Mouse (Mus musculus) left cerebral cortex, adult 11 months (tissue): ENCODE measurements at regions not wholly inside any gene's neighbourhood (a gene's known extent, or its start where the extent isn't known, plus 50 kb on each side); places are given as distances from the start of the nearest gene placed in this dataset.
A peak's percentile ranks its signal among the peaks of the same experiment; 100 is the strongest.

Experiments
- DNase-seq: peaks from one replicate; pipeline ENCODE4 v3.0.0; 2022; ENCODE audit warnings: low spot score

- DNase-seq = no peak
Observed at GRCm38 (mm10) chr4:105912296-105912695, 122.6 kb downstream of the Gm12728 start.

- peak; percentile 10 for DNase-seq
Observed at GRCm38 (mm10) chr4:105914996-105915395, 125.3 kb downstream of the Gm12728 start.

GRCm38 (mm10) chr4:105916229-105916628 lies 126.6 kb downstream of the Gm12728 start:
- no peak for DNase-seq

- DNase-seq = no peak
Observed at GRCm38 (mm10) chr4:105924781-105925382, 135.2 kb downstream of the Gm12728 start.

GRCm38 (mm10) chr4:105925506-105925905 lies 135.8 kb downstream of the Gm12728 start:
- no peak for DNase-seq

GRCm38 (mm10) chr4:105929658-105930057 lies 140.0 kb downstream of the Gm12728 start:
- DNase-seq = no peak

GRCm38 (mm10) chr4:105934971-105935370 lies 145.3 kb downstream of the Gm12728 start:
- peak; percentile 7 for DNase-seq

GRCm38 (mm10) chr4:105936755-105937514 lies 147.3 kb downstream of the Gm12728 start:
- DNase-seq = peak; percentile 13

GRCm38 (mm10) chr4:105937587-105937986 lies 147.9 kb downstream of the Gm12728 start:
- no peak for DNase-seq

GRCm38 (mm10) chr4:105938886-105939285 lies 149.2 kb downstream of the Gm12728 start:
- DNase-seq = no peak

- DNase-seq = no peak
Observed at GRCm38 (mm10) chr4:105939636-105940199, 150.0 kb downstream of the Gm12728 start.

- DNase-seq = no peak
Observed at GRCm38 (mm10) chr4:105940891-105941290, 151.2 kb downstream of the Gm12728 start.

- peak; percentile 7 for DNase-seq
Observed at GRCm38 (mm10) chr4:105941785-105942184, 152.1 kb downstream of the Gm12728 start.

- no peak for DNase-seq
Observed at GRCm38 (mm10) chr4:105944962-105945361, 155.3 kb downstream of the Gm12728 start.

GRCm38 (mm10) chr4:105945921-105946320 lies 156.3 kb downstream of the Gm12728 start:
- no peak for DNase-seq

- DNase-seq = no peak
Observed at GRCm38 (mm10) chr4:105948326-105948725, 158.7 kb downstream of the Gm12728 start.

GRCm38 (mm10) chr4:105952406-105952805 lies 162.7 kb downstream of the Gm12728 start:
- DNase-seq = no peak

GRCm38 (mm10) chr4:105956516-105956915 lies 166.8 kb downstream of the Gm12728 start:
- no peak for DNase-seq

- no peak for DNase-seq
Observed at GRCm38 (mm10) chr4:105958331-105958730, 168.7 kb downstream of the Gm12728 start.

GRCm38 (mm10) chr4:105961686-105962360 lies 172.2 kb downstream of the Gm12728 start:
- DNase-seq = no peak

GRCm38 (mm10) chr4:105962542-105962941 lies 172.9 kb downstream of the Gm12728 start:
- no peak for DNase-seq

- no peak for DNase-seq
Observed at GRCm38 (mm10) chr4:105968324-105968723, 178.7 kb downstream of the Gm12728 start.

- no peak for DNase-seq
Observed at GRCm38 (mm10) chr4:105969628-105970027, 180.0 kb downstream of the Gm12728 start.
